Comparison of ENCODE assay signal across 8 mouse cellular contexts in the genomic region with DNA sequence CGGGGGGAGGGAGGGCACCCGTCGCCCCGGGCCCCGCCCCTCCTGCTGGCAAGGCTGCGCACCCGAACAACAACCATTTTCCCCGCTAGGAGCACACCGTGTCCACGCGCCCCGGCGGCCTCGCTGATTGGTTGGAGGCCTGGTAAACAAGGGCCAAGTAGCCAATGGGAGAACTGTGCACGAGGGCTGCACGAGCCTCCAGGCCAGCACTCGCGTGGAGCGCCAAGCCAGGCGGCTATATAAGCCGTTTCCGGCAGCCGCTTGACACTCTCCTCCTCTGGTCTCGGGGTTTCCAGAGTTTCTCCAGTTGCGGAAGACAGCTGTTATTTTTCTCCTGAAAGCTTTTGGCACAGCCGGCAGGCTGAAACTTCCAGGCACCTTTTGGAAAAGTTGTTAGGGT. TPM values are rescaled to one million over a fixed set of nuclear protein-coding genes. Genes with fewer than 3 reads are reported as not detected.
A peak's percentile ranks its signal among the peaks of the same experiment; 100 is the strongest.
DNase-seq lines count a peak whose midpoint lies in the region; ATAC-seq and TF ChIP-seq lines count a peak whose summit lies in the region.

A gene (plus strand): TSS at position 264 of the 400 bp plus-strand sequence.

- H3K4me1 ChIP-seq in MEL (ENCODE audit: control insufficient read depth in 1 of 2, insufficient read depth in 2 of 2, low read length in 2 of 2), result peaks cover 15 to 37% of the 10 kb centered on the region in 2 experiments
- no peaks in the 10 kb centered on the region; the same call in 1 of the 2 replicates for H3K4me1 ChIP-seq in cerebellum, adult 2 months (ENCODE audit: control insufficient read depth, insufficient read depth, low read length)
- peaks cover 29% of the 10 kb centered on the region; the same call in 1 of the 2 replicates for H3K4me1 ChIP-seq in forebrain, postnatal 0 days (ENCODE audit: insufficient read depth)
- H3K4me1 ChIP-seq in lung, embryonic 15.5 days, result peaks cover 68% of the 10 kb centered on the region

- ATAC-seq in forebrain, postnatal 0 days, result peak; percentile 99
- ATAC-seq in lung, embryonic 15.5 days (ENCODE audit: borderline replicate concordance, extremely low read depth, low FRiP score, low TSS enrichment), result peak; percentile 98

- no peaks in the 10 kb centered on the region for H3K27me3 ChIP-seq in MEL (ENCODE audit: control insufficient read depth in 1 of 2, insufficient read depth in 2 of 2, low read length in 2 of 2)
- H3K27me3 ChIP-seq in cerebellum, adult 2 months (ENCODE audit: control insufficient read depth, insufficient read depth, low read length), result no peaks in the 10 kb centered on the region
- H3K27me3 ChIP-seq in forebrain, postnatal 0 days (ENCODE audit: insufficient read depth, low read length), result no peaks in the 10 kb centered on the region
- H3K27me3 ChIP-seq in lung, embryonic 15.5 days, result no peaks in the 10 kb centered on the region

- H3K79me2 ChIP-seq in MEL (ENCODE audit: control insufficient read depth, insufficient read depth, low read length, poor library complexity), result peaks cover 45% of the 10 kb centered on the region

- no peaks in the 10 kb centered on the region for H3K9me3 ChIP-seq in MEL (replicated peaks; ENCODE audit: insufficient read depth, low read length)
- H3K9me3 ChIP-seq in forebrain, postnatal 0 days (ENCODE audit: low read length), result no peaks in the 10 kb centered on the region
- H3K9me3 ChIP-seq in lung, embryonic 15.5 days, result no peaks in the 10 kb centered on the region

- TF ChIP-seq EP300 in MEL (IDR thresholded peaks at IDR 0.05; ENCODE audit: low read depth in 1 of 2, low read length in 2 of 2), result no peak

- peak within 1 kb of the TSS; percentile 35 to 90 for H3K4me3 ChIP-seq in MEL (ENCODE audit: control insufficient read depth in 1 of 2, insufficient read depth in 1 of 2, low read depth in 2 of 2, low read length in 2 of 2)
- H3K4me3 ChIP-seq in cerebellum, adult 2 months (replicated peaks; ENCODE audit: insufficient read depth, low read depth, low read length), result peak within 1 kb of the TSS; percentile 62
- peak within 1 kb of the TSS; percentile 52 for H3K4me3 ChIP-seq in forebrain, postnatal 0 days (ENCODE audit: low read depth, low read length)
- H3K4me3 ChIP-seq in lung, embryonic 15.5 days, result peak within 1 kb of the TSS; percentile 70

- H3K4me2 ChIP-seq in forebrain, postnatal 0 days (ENCODE audit: low read depth), result peak within 1 kb of the TSS; percentile 81
- H3K4me2 ChIP-seq in lung, embryonic 15.5 days, result peak within 1 kb of the TSS; percentile 76

- no peak for TF ChIP-seq CTCF in MEL (IDR thresholded peaks at IDR 0.05 in 2 of 3, conservative IDR thresholded peaks at IDR 0.05 in 1 of 3; ENCODE audit: control insufficient read depth in 1 of 3, insufficient read depth in 1 of 3, low read depth in 2 of 3, low read length in 3 of 3, poor library complexity in 1 of 3, severe bottlenecking in 1 of 3)
- TF ChIP-seq CTCF in cerebellum, adult 2 months (IDR thresholded peaks at IDR 0.05; ENCODE audit: borderline replicate concordance, insufficient read depth, low read depth, low read length), result peak; percentile 13; the same call in 1 of the 2 replicates
- peak; percentile 77 for TF ChIP-seq CTCF in forebrain, postnatal 0 days (IDR thresholded peaks at IDR 0.05; ENCODE audit: low read depth)

- 1% methylated on average over 26 of the region's 26 CpGs for WGBS in cerebellum, adult 2 months
- 2% methylated on average over 26 of the region's 26 CpGs for WGBS in forebrain, postnatal 0 days
- 0% methylated on average over 26 of the region's 26 CpGs for WGBS in lung, embryonic 15.5 days

- peak within 1 kb of the TSS; percentile 86 for H3K9ac ChIP-seq in MEL (ENCODE audit: control insufficient read depth, low read depth, low read length, poor library complexity, severe bottlenecking)
- peak within 1 kb of the TSS; percentile 59 for H3K9ac ChIP-seq in forebrain, postnatal 0 days
- H3K9ac ChIP-seq in lung, embryonic 15.5 days, result peak within 1 kb of the TSS; percentile 80

- no peak for TF ChIP-seq POLR2A in MEL (IDR thresholded peaks at IDR 0.05; ENCODE audit: control insufficient read depth in 1 of 2, insufficient read depth in 1 of 2, low read depth in 1 of 2, low read length in 2 of 2, poor library complexity in 1 of 2)
- TF ChIP-seq POLR2A in cerebellum, adult 2 months (IDR thresholded peaks at IDR 0.05; ENCODE audit: borderline replicate concordance, insufficient read depth, low read length), result peak; percentile 55; the same call in 1 of the 2 replicates

- peaks cover 11 to 44% of the 10 kb centered on the region in 2 experiments for H3K36me3 ChIP-seq in MEL (ENCODE audit: control insufficient read depth in 1 of 2, insufficient read depth in 2 of 2, low read length in 2 of 2)
- H3K36me3 ChIP-seq in forebrain, postnatal 0 days (ENCODE audit: insufficient read depth), result peaks cover 16% of the 10 kb centered on the region
- peaks cover 20% of the 10 kb centered on the region for H3K36me3 ChIP-seq in lung, embryonic 15.5 days

- peak within 1 kb of the TSS; percentile 98 for H3K27ac ChIP-seq in MEL (ENCODE audit: control insufficient read depth, low read depth, low read length)
- 0 out of 2 replicates have a peak within 1 kb of the TSS, but pooled peaks have one; percentile 4 for H3K27ac ChIP-seq in cerebellum, adult 2 months (ENCODE audit: insufficient read depth, low read length)
- H3K27ac ChIP-seq in forebrain, postnatal 0 days (ENCODE audit: low read depth, low read length), result peak within 1 kb of the TSS; percentile 91
- peak within 1 kb of the TSS; percentile 91 for H3K27ac ChIP-seq in lung, embryonic 15.5 days

- peak; percentile 100 for DNase-seq in MEL (ENCODE audit: low read depth, low spot score)
- peak; percentile 92 to 96 for DNase-seq in cerebellum, adult 2 months
- peak; percentile 99 for DNase-seq in forebrain, postnatal 0 days
- peak; percentile 100 for DNase-seq in heart, postnatal 4 days
- peak; percentile 94 to 96 for DNase-seq in layer of hippocampus, adult 8-10 months (ENCODE audit: low spot score in 2 of 2)
- peak; percentile 100 for DNase-seq in ovary, adult 18-20 months (ENCODE audit: low spot score)
- DNase-seq in thymus, postnatal 0 days (ENCODE audit: low spot score), result peak; percentile 100

- no peak for TF ChIP-seq RAD21 in MEL (IDR thresholded peaks at IDR 0.05; ENCODE audit: low read depth, low read length)

TF ChIP-seq in MEL, 35 proteins besides CTCF, POLR2A, EP300 and RAD21:
- peak; percentile 97 for TF ChIP-seq POLR2AphosphoS5 (IDR thresholded peaks at IDR 0.05; ENCODE audit: borderline replicate concordance, low read depth, low read length)
- TF ChIP-seq TCF12 (IDR thresholded peaks at IDR 0.05; ENCODE audit: low read depth, low read length), result no peak
- TF ChIP-seq GATA1 (IDR thresholded peaks at IDR 0.05; ENCODE audit: low read depth, low read length), result no peak

RNA-seq across cellular contexts. Expression of the gene that starts here (rescaled TPM):
- 183 and 191 TPM in 2 replicates for total RNA-seq in MEL (2012; rRNA removed)
- polyA plus RNA-seq in MEL (2012; ENCODE audit: insufficient read depth in 1 of 2, insufficient read length in 2 of 2, low read depth in 1 of 2, low replicate concordance in 2 of 2, missing spikeins in 1 of 2), result 1,000 to 10,000 TPM in 1 of 2 experiments, 100 to 1,000 TPM in 1; 237 to 1,680 TPM
- polyA plus RNA-seq in cerebellum, adult 2 months (2012; rRNA removed), result 15.2 and 21.9 TPM in 2 replicates
- 122 and 176 TPM in 2 replicates for total RNA-seq in forebrain, postnatal 0 days (2014; rRNA removed)
- polyA plus RNA-seq in forebrain, postnatal 0 days (2015; fragmentation: Nextera tagmentation; extraction: Ambion mirVana), result 116 and 135 TPM in 2 replicates
- total RNA-seq in heart, postnatal 4 days (2021), result 100 to 1,000 TPM; 286 to 331 TPM
- total RNA-seq in layer of hippocampus, adult 8-10 months (2022), result 10 to 100 TPM; 23.9 to 39.1 (median 31.6) TPM
- 129 and 141 TPM in 2 replicates for polyA plus RNA-seq in lung, embryonic 15.5 days (2015; fragmentation: Nextera tagmentation; extraction: Ambion mirVana)
- polyA plus RNA-seq in thymus, postnatal 0 days (2015; fragmentation: Nextera tagmentation; extraction: Ambion mirVana), result 260 TPM in 2 replicates

Comparison
In these comparisons a context has a peak if more than half of its experiments do, and no peak if none do; other contexts are left out.
1. Peak in every context shown above with its lines: DNase-seq, ATAC-seq, H3K4me3 ChIP-seq and H3K27ac ChIP-seq.
2. H3K27ac ChIP-seq: peak in every context shown above with its lines; median percentile 98 in MEL; 91 in forebrain, postnatal 0 days; 91 in lung, embryonic 15.5 days; 4 in cerebellum, adult 2 months.
3. CTCF ChIP-seq: peak in cerebellum, adult 2 months (single experiment) and forebrain, postnatal 0 days (single experiment); none in MEL (0 of 3).